ENCODE assay signal across 9 mouse cellular contexts in genomic region chr17:25802825-25803517, GRCm38 (mm10). TPM values are rescaled to one million over a fixed set of nuclear protein-coding genes. Genes with fewer than 3 reads are reported as not detected.
A peak's percentile ranks its signal among the peaks of the same experiment; 100 is the strongest.
DNase-seq lines count a peak whose midpoint lies in the region; ATAC-seq lines count a peak whose summit lies in the region.
"Had no signal": no experiment of that assay in that cellular context is flagged by ENCODE, and none has a peak within 500 bp of the region (broad histone marks: within the 10 kb centered on the region; RNA-seq: fewer than 3 reads in every experiment).

No protein-coding gene starts in this region.

- DNase-seq in kidney, postnatal 14 days: no peak
- DNase-seq in embryonic facial prominence, embryonic 14.5 days (ENCODE audit: low spot score): peak; percentile 79
- peak; percentile 73 to 83 for DNase-seq in left cerebral cortex, adult 18-20 months (ENCODE audit: low spot score in 2 of 2)
- DNase-seq in retina, embryonic 14.5 days (ENCODE audit: low spot score): peak; percentile 92
- no peak for DNase-seq in cerebellum, adult 8-10 months
- DNase-seq in B cell, adult 2 months: no peak

- H3K27ac ChIP-seq in kidney, embryonic 16.5 days (ENCODE audit: low read length): no peak overlapping the region
- H3K27ac ChIP-seq in embryonic facial prominence, embryonic 14.5 days (replicated peaks; ENCODE audit: low read depth, low read length): no peak overlapping the region
- H3K27ac ChIP-seq in heart, embryonic 15.5 days: no peak overlapping the region

- no peak overlapping the region for H3K4me3 ChIP-seq in kidney, embryonic 16.5 days (ENCODE audit: low read length)
- no peak overlapping the region for H3K4me3 ChIP-seq in embryonic facial prominence, embryonic 14.5 days (ENCODE audit: low read depth, low read length)
- H3K4me3 ChIP-seq in heart, embryonic 15.5 days: no peak overlapping the region

- H3K36me3 ChIP-seq in kidney, embryonic 16.5 days (ENCODE audit: insufficient read depth, low read length): no peaks in the 10 kb centered on the region
- H3K36me3 ChIP-seq in embryonic facial prominence, embryonic 14.5 days (ENCODE audit: control insufficient read depth, insufficient read depth, low read length): no peaks in the 10 kb centered on the region
- H3K36me3 ChIP-seq in heart, embryonic 15.5 days: no peaks in the 10 kb centered on the region
- H3K36me3 ChIP-seq: G1E had no signal

- H3K4me2 ChIP-seq in kidney, embryonic 16.5 days (replicated peaks; ENCODE audit: low read depth, low read length): no peak overlapping the region
- H3K4me2 ChIP-seq in embryonic facial prominence, embryonic 14.5 days (ENCODE audit: low read depth, low read length): no peak overlapping the region
- H3K4me2 ChIP-seq in heart, embryonic 15.5 days: peak overlapping the region; percentile 27; the same call in 1 of the 2 replicates

- no peak overlapping the region for H3K9ac ChIP-seq in kidney, embryonic 16.5 days (replicated peaks; ENCODE audit: low read length)
- H3K9ac ChIP-seq in embryonic facial prominence, embryonic 14.5 days (ENCODE audit: low read depth, low read length): no peak overlapping the region
- no peak overlapping the region for H3K9ac ChIP-seq in heart, embryonic 15.5 days

- H3K9me3 ChIP-seq in kidney, embryonic 16.5 days (ENCODE audit: low read length): no peaks in the 10 kb centered on the region
- no peaks in the 10 kb centered on the region for H3K9me3 ChIP-seq in embryonic facial prominence, embryonic 14.5 days (ENCODE audit: control insufficient read depth, low read length)
- no peaks in the 10 kb centered on the region for H3K9me3 ChIP-seq in heart, embryonic 15.5 days (replicated peaks)
- H3K9me3 ChIP-seq: G1E had no signal

- peaks cover 16% of the 10 kb centered on the region for H3K27me3 ChIP-seq in kidney, embryonic 16.5 days (ENCODE audit: insufficient read depth, low read length)
- peaks cover 1% of the 10 kb centered on the region for H3K27me3 ChIP-seq in embryonic facial prominence, embryonic 14.5 days (replicated peaks; ENCODE audit: control insufficient read depth, insufficient read depth, low read length)
- H3K27me3 ChIP-seq in heart, embryonic 15.5 days: peaks cover 17% of the 10 kb centered on the region

- 8% methylated on average over 10 of the region's 10 CpGs for WGBS in kidney, embryonic 16.5 days
- WGBS in embryonic facial prominence, embryonic 14.5 days: 12% methylated on average over 10 of the region's 10 CpGs
- WGBS in heart, embryonic 15.5 days: 7% methylated on average over 10 of the region's 10 CpGs

- ATAC-seq in kidney, embryonic 16.5 days (ENCODE audit: low FRiP score, low TSS enrichment): peak; percentile 23; the same call in 1 of the 2 replicates
- peak; percentile 82 for ATAC-seq in embryonic facial prominence, embryonic 14.5 days (ENCODE audit: low read depth)
- ATAC-seq in heart, embryonic 15.5 days (replicated peaks; ENCODE audit: insufficient number of reproducible peaks, insufficient read depth, low FRiP score, low read depth): peak; percentile 82

- no peaks in the 10 kb centered on the region for H3K4me1 ChIP-seq in kidney, embryonic 16.5 days (ENCODE audit: insufficient read depth, low read length)
- no peaks in the 10 kb centered on the region for H3K4me1 ChIP-seq in embryonic facial prominence, embryonic 14.5 days (ENCODE audit: control insufficient read depth, insufficient read depth, low read length)
- H3K4me1 ChIP-seq in heart, embryonic 15.5 days (replicated peaks): peaks cover 9% of the 10 kb centered on the region

RNA-seq across cellular contexts. Expression of gene Fbxl16, which starts 5.9 kb away (rescaled TPM):
- 1.4 and 2.0 TPM in 2 replicates for polyA plus RNA-seq in kidney, embryonic 16.5 days (2015; fragmentation: Nextera tagmentation; extraction: Ambion mirVana)
- 3.4 and 3.5 TPM in 2 replicates for polyA plus RNA-seq in embryonic facial prominence, embryonic 14.5 days (2014; fragmentation: Nextera tagmentation; extraction: Ambion mirVana)
- 0.78 and 1.2 TPM in 2 replicates for polyA plus RNA-seq in heart, embryonic 15.5 days (2015; fragmentation: Nextera tagmentation; extraction: Ambion mirVana)
- total RNA-seq in left cerebral cortex, adult 18-20 months (2021): 100 to 1,000 TPM; 588 to 680 TPM

RNA-seq across cellular contexts. Expression of gene Metrn, which starts 6.0 kb away (rescaled TPM):
- 56.8 and 57.1 TPM in 2 replicates for polyA plus RNA-seq in kidney, embryonic 16.5 days (2015; fragmentation: Nextera tagmentation; extraction: Ambion mirVana)
- 10.3 and 11.1 TPM in 2 replicates for polyA plus RNA-seq in embryonic facial prominence, embryonic 14.5 days (2014; fragmentation: Nextera tagmentation; extraction: Ambion mirVana)
- polyA plus RNA-seq in heart, embryonic 15.5 days (2015; fragmentation: Nextera tagmentation; extraction: Ambion mirVana): 21.2 and 29.2 TPM in 2 replicates
- total RNA-seq in left cerebral cortex, adult 18-20 months (2021): 10 to 100 TPM; 70.9 to 78.2 TPM

RNA-seq across cellular contexts. Expression of gene AC134908.4, which starts 7.5 kb away (rescaled TPM):
- polyA plus RNA-seq in kidney, embryonic 16.5 days (2015; fragmentation: Nextera tagmentation; extraction: Ambion mirVana): 0.40 and 0.57 TPM in 2 replicates
- polyA plus RNA-seq in embryonic facial prominence, embryonic 14.5 days (2014; fragmentation: Nextera tagmentation; extraction: Ambion mirVana): 0.92 TPM in 1 of 2 replicates, not detected in the other
- polyA plus RNA-seq in heart, embryonic 15.5 days (2015; fragmentation: Nextera tagmentation; extraction: Ambion mirVana): 0.50 TPM in 1 of 2 replicates, not detected in the other
- 1 to 10 TPM in 1 of 2 experiments, not detected in 1; 1.4 TPM for total RNA-seq in left cerebral cortex, adult 18-20 months (2021)
- total RNA-seq: G1E had no signal
- polyA plus RNA-seq: G1E had no signal

RNA-seq across cellular contexts. Expression of gene Fam173a, which starts 10.3 kb away (rescaled TPM):
- polyA plus RNA-seq in kidney, embryonic 16.5 days (2015; fragmentation: Nextera tagmentation; extraction: Ambion mirVana): 105 and 109 TPM in 2 replicates
- 66.1 and 75.2 TPM in 2 replicates for polyA plus RNA-seq in embryonic facial prominence, embryonic 14.5 days (2014; fragmentation: Nextera tagmentation; extraction: Ambion mirVana)
- polyA plus RNA-seq in heart, embryonic 15.5 days (2015; fragmentation: Nextera tagmentation; extraction: Ambion mirVana): 56.8 and 70.2 TPM in 2 replicates
- total RNA-seq in left cerebral cortex, adult 18-20 months (2021): 10 to 100 TPM; 92.7 to 99.1 TPM

RNA-seq across cellular contexts. Expression of gene Ccdc78, which starts 16.6 kb away (rescaled TPM):
- 0.16 and 0.46 TPM in 2 replicates for polyA plus RNA-seq in kidney, embryonic 16.5 days (2015; fragmentation: Nextera tagmentation; extraction: Ambion mirVana)
- polyA plus RNA-seq in embryonic facial prominence, embryonic 14.5 days (2014; fragmentation: Nextera tagmentation; extraction: Ambion mirVana): 0.09 and 0.65 TPM in 2 replicates
- polyA plus RNA-seq in heart, embryonic 15.5 days (2015; fragmentation: Nextera tagmentation; extraction: Ambion mirVana): 0.13 and 0.23 TPM in 2 replicates
- under 1 TPM in 1 of 2 experiments, not detected in 1; 0.19 TPM for total RNA-seq in left cerebral cortex, adult 18-20 months (2021)

Comparison
In these comparisons a context has a peak if more than half of its experiments do, and no peak if none do; other contexts are left out.
1. ATAC-seq: peak in every context shown above with its lines; median percentile 82 in embryonic facial prominence, embryonic 14.5 days; 82 in heart, embryonic 15.5 days; 23 in kidney, embryonic 16.5 days.
2. DNase-seq: peak in embryonic facial prominence, embryonic 14.5 days (single experiment), left cerebral cortex, adult 18-20 months (2 of 2) and retina, embryonic 14.5 days (single experiment); none in kidney, postnatal 14 days (single experiment), cerebellum, adult 8-10 months (single experiment) and B cell, adult 2 months (0 of 2).